11 mouse cellular contexts compared by ENCODE assay signal in the genomic region with DNA sequence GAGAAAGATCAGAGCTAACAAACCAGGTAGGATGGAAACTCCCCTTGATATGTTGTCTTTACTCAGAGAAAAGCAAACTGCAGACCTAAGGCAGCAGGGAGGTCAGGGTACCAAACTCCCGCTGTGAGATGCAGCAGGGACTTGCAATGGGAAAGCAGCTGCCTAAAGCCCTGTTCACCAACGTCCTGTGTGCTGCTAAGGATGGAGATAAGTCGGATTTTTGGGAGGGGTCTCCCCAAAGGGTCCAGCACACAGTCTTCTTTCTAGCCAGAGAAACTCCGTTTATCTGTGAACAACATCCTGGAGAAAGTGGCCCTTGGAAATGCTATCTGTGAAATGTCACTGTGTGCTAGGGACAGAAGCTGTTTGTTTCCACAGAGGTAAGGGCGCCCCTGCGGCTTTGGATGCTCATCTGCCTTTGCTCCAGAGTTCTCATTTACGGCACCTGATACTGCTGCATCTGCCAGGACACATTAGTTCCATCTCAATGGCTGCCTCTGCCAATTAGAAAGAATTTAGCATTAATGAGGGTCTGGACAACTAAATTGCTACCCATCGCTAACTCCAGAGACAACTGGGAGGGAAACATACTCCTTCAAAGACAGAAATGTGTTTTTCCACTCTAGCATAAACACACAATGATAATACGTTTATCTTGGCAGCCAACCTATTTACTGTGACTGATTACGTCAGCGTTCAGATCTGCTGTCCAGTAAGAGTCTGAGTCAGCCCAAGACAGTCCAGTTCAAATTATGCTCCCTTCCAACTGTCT. TPM values are rescaled to one million over a fixed set of nuclear protein-coding genes. Genes with fewer than 3 reads are reported as not detected.
A peak's percentile ranks its signal among the peaks of the same experiment; 100 is the strongest.
DNase-seq lines count a peak whose midpoint lies in the region; ATAC-seq and TF ChIP-seq lines count a peak whose summit lies in the region.
"Had no signal": no experiment of that assay in that cellular context is flagged by ENCODE, and none has a peak within 500 bp of the region (broad histone marks: within the 10 kb centered on the region; RNA-seq: fewer than 3 reads in every experiment).

No protein-coding gene starts in this region.

- H3K4me2 ChIP-seq in lung, postnatal 0 days (replicated peaks; ENCODE audit: low read depth, low read length): no peak overlapping the region
- H3K4me2 ChIP-seq in heart, embryonic 15.5 days: no peak overlapping the region
- H3K4me2 ChIP-seq: limb, embryonic 13.5 days had no signal

- TF ChIP-seq CTCF in lung, postnatal 0 days (IDR thresholded peaks at IDR 0.05): no peak

- H3K9ac ChIP-seq in lung, postnatal 0 days (replicated peaks; ENCODE audit: low read depth): no peak overlapping the region
- H3K9ac ChIP-seq in heart, embryonic 15.5 days: no peak overlapping the region
- H3K9ac ChIP-seq: limb, embryonic 13.5 days had no signal

- H3K4me1 ChIP-seq in lung, postnatal 0 days (ENCODE audit: insufficient read depth, low read depth, low read length): no peaks in the 10 kb centered on the region
- peaks cover 3% of the 10 kb centered on the region; the same call in 1 of the 2 replicates for H3K4me1 ChIP-seq in heart, embryonic 15.5 days (replicated peaks)
- H3K4me1 ChIP-seq: limb, embryonic 13.5 days had no signal

- H3K4me3 ChIP-seq in lung, postnatal 0 days (ENCODE audit: low read depth, low read length): no peak overlapping the region
- H3K4me3 ChIP-seq in heart, embryonic 15.5 days: no peak overlapping the region
- H3K4me3 ChIP-seq: erythroblast, embryonic 14.5 days; limb, embryonic 13.5 days had no signal

- no peaks in the 10 kb centered on the region for H3K27me3 ChIP-seq in lung, postnatal 0 days (replicated peaks; ENCODE audit: insufficient read depth, low read length)
- no peaks in the 10 kb centered on the region for H3K27me3 ChIP-seq in heart, embryonic 15.5 days
- H3K27me3 ChIP-seq: limb, embryonic 13.5 days had no signal

- H3K36me3 ChIP-seq in lung, postnatal 0 days (ENCODE audit: insufficient read depth, low read length): no peaks in the 10 kb centered on the region
- no peaks in the 10 kb centered on the region for H3K36me3 ChIP-seq in heart, embryonic 15.5 days
- H3K36me3 ChIP-seq: limb, embryonic 13.5 days had no signal

- DNase-seq in gastrocnemius, adult 18-20 months (ENCODE audit: low spot score): peak; percentile 14
- no peak for DNase-seq in gastrocnemius, postnatal 25 days
- DNase-seq in lung, postnatal 0 days (ENCODE audit: low spot score): peak; percentile 68
- DNase-seq in lung, postnatal 14 days: no peak
- peak; percentile 98 for DNase-seq in retina, postnatal 1 day
- no peak for DNase-seq in gastrocnemius, postnatal 4 days (ENCODE audit: low spot score in 2 of 2)
- no peak for DNase-seq in testis, postnatal 10 days (ENCODE audit: low spot score)
- DNase-seq: kidney, postnatal 10 days had no signal

- peak; percentile 67 for ATAC-seq in lung, postnatal 0 days
- peak; percentile 55; the same call in 1 of the 2 replicates for ATAC-seq in heart, embryonic 15.5 days (replicated peaks; ENCODE audit: insufficient number of reproducible peaks, insufficient read depth, low FRiP score, low read depth)

- 38% methylated on average over 11 of the region's 11 CpGs for WGBS in lung, postnatal 0 days
- 34% methylated on average over 11 of the region's 11 CpGs for WGBS in heart, embryonic 15.5 days

- no peak overlapping the region for H3K27ac ChIP-seq in lung, postnatal 0 days (ENCODE audit: low read length)
- H3K27ac ChIP-seq in heart, embryonic 15.5 days: no peak overlapping the region
- H3K27ac ChIP-seq: limb, embryonic 13.5 days had no signal

- no peak for TF ChIP-seq EP300 in lung, postnatal 0 days (IDR thresholded peaks at IDR 0.05)

- H3K9me3 ChIP-seq in lung, postnatal 0 days (ENCODE audit: low read length): no peaks in the 10 kb centered on the region
- no peaks in the 10 kb centered on the region for H3K9me3 ChIP-seq in heart, embryonic 15.5 days (replicated peaks)
- H3K9me3 ChIP-seq: limb, embryonic 13.5 days had no signal

RNA-seq across cellular contexts. Expression of a gene that starts 40.1 kb away (rescaled TPM):
- 10 to 100 TPM; 11.7 to 12.6 TPM for total RNA-seq in gastrocnemius, adult 18-20 months (2021)
- 10 to 100 TPM; 10.2 to 10.8 TPM for total RNA-seq in gastrocnemius, postnatal 25 days (2021)
- 30.6 and 31.4 TPM in 2 replicates for polyA plus RNA-seq in lung, postnatal 0 days (2015; fragmentation: Nextera tagmentation; extraction: Ambion mirVana)
- polyA plus RNA-seq in heart, embryonic 15.5 days (2015; fragmentation: Nextera tagmentation; extraction: Ambion mirVana): 41.4 and 44.3 TPM in 2 replicates
- total RNA-seq in gastrocnemius, postnatal 4 days (2021): 10 to 100 TPM; 17.2 to 20.9 TPM

RNA-seq across cellular contexts. Expression of a gene that starts 40.3 kb away (rescaled TPM):
- 10 to 100 TPM; 10.3 to 13.4 TPM for total RNA-seq in gastrocnemius, adult 18-20 months (2021)
- total RNA-seq in gastrocnemius, postnatal 25 days (2021): 10 to 100 TPM; 12.6 to 14.4 TPM
- polyA plus RNA-seq in lung, postnatal 0 days (2015; fragmentation: Nextera tagmentation; extraction: Ambion mirVana): 39.9 and 41.6 TPM in 2 replicates
- 50.2 and 63.2 TPM in 2 replicates for polyA plus RNA-seq in heart, embryonic 15.5 days (2015; fragmentation: Nextera tagmentation; extraction: Ambion mirVana)
- 10 to 100 TPM; 26.5 to 27.7 TPM for total RNA-seq in gastrocnemius, postnatal 4 days (2021)

Comparison
In these comparisons a context has a peak if more than half of its experiments do, and no peak if none do; other contexts are left out.
1. DNase-seq: peak in gastrocnemius, adult 18-20 months (single experiment), lung, postnatal 0 days (single experiment) and retina, postnatal 1 day (single experiment); none in gastrocnemius, postnatal 25 days (single experiment), lung, postnatal 14 days (single experiment), gastrocnemius, postnatal 4 days (0 of 2) and testis, postnatal 10 days (single experiment).